Mouse (Mus musculus): ENCODE data around the gene Rnf7.
"Not testable (repeated sequence)": the region's sequence is repeated elsewhere in the genome, so short reads cannot be mapped to it uniquely, and the experiment has no call there.

GRCm38 (mm10) chr9:96487869-96488268, 9.4 kb upstream of the Rnf7 start:
- not testable (repeated sequence) for TF ChIP-seq POLR2A (IDR thresholded peaks at IDR 0.05; ENCODE audit: insufficient read depth, low read length); CTCF (IDR thresholded peaks at IDR 0.05; ENCODE audit: low read depth, low read length)

Data from ES-Bruce4 (cell line).